Mouse (Mus musculus) intestine, postnatal 0 days (tissue): ENCODE results near the gene Ranbp2. TPM values are rescaled to one million over a fixed set of nuclear protein-coding genes. Genes with fewer than 3 reads are reported as not detected.
A peak's percentile ranks its signal among the peaks of the same experiment; 100 is the strongest.

Experiments used
- ATAC-seq: fragments of 200-750 bp; cut with Nextera tagmentation; 2 replicates; pipeline ENCODE4 v1.8.0; 2017; ENCODE audit warnings: mild to moderate bottlenecking, moderate TSS enrichment, moderate library complexity
- H3K27ac ChIP-seq: fragments of 300-500 bp; sonication (generic); 2 replicates; pipeline ENCODE4 v1.5.1; 2014; ENCODE audit warnings: mild to moderate bottlenecking, low read depth, low read length, moderate library complexity
- H3K27me3 ChIP-seq: fragments of 300-500 bp; sonication (generic); replicated peaks from 2 replicates; pipeline ENCODE4 v1.6.1; 2014; ENCODE audit warnings: low read length, mixed read lengths; ENCODE audit not compliant: control insufficient read depth, insufficient read depth
- H3K36me3 ChIP-seq: fragments of 300-500 bp; sonication (generic); 2 replicates; pipeline ENCODE4 v1.6.1; 2014; ENCODE audit warnings: mild to moderate bottlenecking, moderate library complexity; ENCODE audit not compliant: control insufficient read depth, insufficient read depth
- H3K4me1 ChIP-seq: fragments of 300-500 bp; sonication (generic); replicated peaks from 2 replicates; pipeline ENCODE4 v1.6.1; 2014; ENCODE audit warnings: antibody characterized with exemption, low read length, mixed read lengths; ENCODE audit not compliant: control insufficient read depth, insufficient read depth
- H3K4me2 ChIP-seq: fragments of 300-500 bp; sonication (generic); replicated peaks from 2 replicates; pipeline ENCODE4 v1.6.1; 2014; ENCODE audit warnings: low read depth, mild to moderate bottlenecking, moderate library complexity
- H3K4me3 ChIP-seq: fragments of 300-500 bp; sonication (generic); 2 replicates; pipeline ENCODE4 v1.5.1; 2014; ENCODE audit warnings: low read depth, low read length
- H3K9ac ChIP-seq: fragments of 300-500 bp; sonication (generic); 2 replicates; pipeline ENCODE4 v1.6.1; 2014; ENCODE audit warnings: mild to moderate bottlenecking, low read depth, low read length
- H3K9me3 ChIP-seq: fragments of 300-500 bp; sonication (generic); 2 replicates; pipeline ENCODE4 v1.6.1; 2016; ENCODE audit warnings: mixed run types; ENCODE audit not compliant: control insufficient read depth
- CTCF ChIP-seq: sonication (generic); IDR thresholded peaks from 2 replicates; pipeline ENCODE4 v1.5.1; 2016; ENCODE audit warnings: low read depth, mild to moderate bottlenecking, control low read depth, antibody characterized with exemption, moderate library complexity
- WGBS: fragments of 180-500 bp; shearing (Covaris S2); extraction: QIAGEN DNeasy Blood & Tissue Kit; methylation state at CpG from one replicate; pipeline ENCODE4 v1.1.7; 2014; 5-methylcytosine and 5-hydroxymethylcytosine counted together
- polyA plus RNA-seq: library from polyadenylated mRNA; unstranded; fragments of >200 nt; fragmentation: Nextera tagmentation; extraction: Ambion mirVana; gene quantifications from 2 replicates; pipeline ENCODE4 v1.2.1, GENCODE M21; 2015

Gene Ranbp2
- polyA plus RNA-seq, 1 experiment from 2014 or later: 8.0 TPM

DNA sequence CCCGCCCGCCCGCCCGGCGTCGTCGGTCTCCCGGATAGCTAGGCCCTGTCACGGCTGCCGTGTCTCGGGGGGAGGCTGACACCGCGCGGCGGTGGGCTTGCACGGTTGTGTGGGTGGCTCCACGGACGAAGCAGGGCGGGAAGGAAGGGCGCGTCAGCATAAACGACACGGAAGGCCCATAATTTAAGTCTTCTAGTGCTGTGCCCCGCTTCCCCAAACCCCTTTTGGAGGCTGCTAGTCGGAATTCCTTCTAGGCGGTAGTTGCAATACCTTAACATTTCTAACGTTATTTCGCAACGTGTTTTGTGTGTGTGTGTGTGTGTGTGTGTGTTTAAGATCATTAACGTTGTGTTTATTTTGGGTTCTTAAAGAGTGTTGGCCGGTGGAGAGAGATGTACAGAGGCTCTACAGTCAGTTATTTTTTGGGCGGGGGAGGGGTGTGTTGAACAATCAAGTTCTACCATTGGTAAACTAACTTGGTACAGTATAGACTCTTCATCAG, 611 bp downstream of the Ranbp2 start:
- no peak for ATAC-seq
- TF ChIP-seq CTCF: no peak
- Histone ChIP-seq H3K36me3 (no peaks in the 10 kb centered on the region), H3K4me1 (no peaks in the 10 kb centered on the region), H3K9ac (peak overlapping the region; percentile 97), H3K4me3 (peak overlapping the region; percentile 98), H3K27ac (peak overlapping the region; percentile 99), H3K27me3 (no peaks in the 10 kb centered on the region), H3K4me2 (peak overlapping the region; percentile 64), H3K9me3 (no peaks in the 10 kb centered on the region)
- WGBS: under 1% methylated on average over 32 of the region's 32 CpGs

DNA sequence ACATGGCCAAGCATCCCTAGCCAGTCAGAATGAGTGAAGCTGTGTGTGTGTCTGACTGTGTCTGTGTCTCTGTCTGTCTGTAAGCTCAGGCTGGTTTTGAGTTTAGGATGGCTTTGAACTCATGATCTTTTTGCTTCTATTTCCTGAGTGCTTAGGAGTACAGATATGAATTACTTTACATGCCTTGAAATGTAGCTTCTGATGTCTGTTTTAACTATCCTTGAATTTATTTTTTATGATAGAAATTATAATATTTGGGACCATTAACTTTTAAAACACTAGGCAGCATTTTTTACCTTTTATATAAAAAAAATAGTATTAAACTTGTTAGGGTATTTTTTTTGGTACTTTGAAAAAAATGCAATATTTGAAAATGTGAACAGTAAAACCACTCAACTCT, 4.9 kb downstream of the Ranbp2 start:
- Histone ChIP-seq H3K36me3 (peaks cover 13% of the 10 kb centered on the region), H3K27me3 (no peaks in the 10 kb centered on the region), H3K9ac (no peak overlapping the region), H3K4me3 (no peak overlapping the region), H3K4me1 (no peaks in the 10 kb centered on the region), H3K27ac (no peak overlapping the region), H3K9me3 (no peaks in the 10 kb centered on the region), H3K4me2 (no peak overlapping the region)
- no peak for ATAC-seq
- no peak for TF ChIP-seq CTCF

DNA sequence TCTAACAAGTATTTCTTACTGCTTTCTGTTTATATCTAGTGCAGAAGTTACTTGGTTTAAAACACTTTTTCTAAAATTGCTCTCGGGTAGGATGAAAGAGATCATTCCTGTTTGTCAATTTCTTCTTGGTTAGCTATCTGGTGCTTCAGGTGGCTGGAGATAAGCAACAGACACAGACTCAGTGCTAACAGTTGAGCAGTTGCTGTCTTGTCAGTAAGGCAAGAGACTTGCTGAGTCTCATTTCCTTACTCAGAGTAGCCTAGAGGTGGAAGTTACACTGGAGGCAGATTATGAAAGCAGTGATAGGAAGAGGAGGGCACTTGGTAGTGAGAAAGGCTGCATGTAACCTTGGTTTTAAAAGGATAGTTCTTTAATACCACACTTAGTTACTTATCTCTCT, 5.5 kb downstream of the Ranbp2 start:
- H3K27me3 ChIP-seq: no peaks in the 10 kb centered on the region
- no peak overlapping the region for H3K4me3 ChIP-seq
- no peaks in the 10 kb centered on the region for H3K9me3 ChIP-seq
- peaks cover 13% of the 10 kb centered on the region for H3K36me3 ChIP-seq
- no peak overlapping the region for H3K4me2 ChIP-seq
- no peak overlapping the region for H3K9ac ChIP-seq
- H3K27ac ChIP-seq: no peak overlapping the region
- no peak for ATAC-seq
- H3K4me1 ChIP-seq: no peaks in the 10 kb centered on the region
- 76% methylated on average over 1 of the region's 1 CpGs for WGBS
- no peak for TF ChIP-seq CTCF

DNA sequence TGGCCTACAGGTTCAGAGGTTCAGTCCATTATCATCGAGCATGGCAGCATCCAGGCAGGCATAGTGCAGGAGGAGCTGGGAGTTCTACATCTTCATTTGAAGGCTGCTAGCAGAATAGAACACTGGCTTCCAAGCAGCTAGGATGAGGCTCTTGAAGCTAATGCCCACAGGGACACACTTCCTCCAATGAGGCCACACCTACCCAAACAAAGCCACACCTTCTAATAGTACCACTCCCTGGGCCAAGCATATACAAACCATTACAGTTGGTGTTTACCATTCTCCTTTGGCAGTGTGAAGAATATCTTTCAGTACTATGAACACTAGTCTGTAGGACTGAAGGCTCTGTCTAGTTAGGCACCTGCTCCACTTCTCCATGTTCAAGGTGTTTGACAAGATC, 13.2 kb downstream of the Ranbp2 start:
- peaks cover 52% of the 10 kb centered on the region for H3K36me3 ChIP-seq
- no peak overlapping the region for H3K27ac ChIP-seq
- no peaks in the 10 kb centered on the region for H3K27me3 ChIP-seq
- TF ChIP-seq CTCF: no peak
- no peaks in the 10 kb centered on the region for H3K4me1 ChIP-seq
- no peaks in the 10 kb centered on the region for H3K9me3 ChIP-seq
- H3K4me3 ChIP-seq: no peak overlapping the region
- ATAC-seq: peak; percentile 41; the same call in 1 of the 2 replicates
- H3K9ac ChIP-seq: no peak overlapping the region
- WGBS: 81% methylated on average over 1 of the region's 1 CpGs
- H3K4me2 ChIP-seq: no peak overlapping the region

DNA sequence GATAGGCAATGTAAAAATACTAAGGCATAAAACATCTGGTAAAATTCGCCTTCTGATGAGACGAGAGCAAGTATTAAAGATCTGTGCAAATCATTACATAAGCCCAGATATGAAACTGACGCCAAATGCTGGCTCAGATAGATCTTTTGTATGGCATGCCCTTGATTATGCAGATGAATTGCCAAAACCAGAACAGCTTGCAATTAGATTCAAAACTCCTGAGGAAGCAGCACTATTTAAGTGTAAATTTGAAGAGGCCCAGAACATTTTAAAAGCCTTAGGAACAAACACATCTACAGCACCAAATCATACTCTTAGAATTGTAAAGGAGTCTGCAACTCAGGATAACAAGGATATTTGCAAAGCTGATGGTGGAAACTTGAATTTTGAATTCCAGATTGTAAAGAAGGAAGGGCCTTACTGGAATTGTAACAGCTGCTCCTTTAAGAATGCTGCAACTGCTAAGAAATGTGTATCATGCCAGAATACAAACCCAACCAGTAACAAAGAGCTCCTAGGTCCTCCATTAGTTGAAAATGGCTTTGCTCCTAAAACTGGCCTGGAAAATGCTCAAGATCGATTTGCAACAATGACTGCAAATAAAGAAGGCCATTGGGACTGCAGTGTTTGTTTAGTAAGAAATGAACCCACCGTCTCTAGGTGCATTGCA, 30.5 kb downstream of the Ranbp2 start:
- TF ChIP-seq CTCF: no peak
- H3K4me2 ChIP-seq: no peak overlapping the region
- no peak overlapping the region for H3K4me3 ChIP-seq
- no peak overlapping the region for H3K27ac ChIP-seq
- no peak for ATAC-seq
- H3K9me3 ChIP-seq: no peaks in the 10 kb centered on the region
- WGBS: 91% methylated on average over 5 of the region's 5 CpGs
- no peaks in the 10 kb centered on the region for H3K4me1 ChIP-seq
- no peaks in the 10 kb centered on the region for H3K27me3 ChIP-seq
- peaks cover 48% of the 10 kb centered on the region for H3K36me3 ChIP-seq
- no peak overlapping the region for H3K9ac ChIP-seq

DNA sequence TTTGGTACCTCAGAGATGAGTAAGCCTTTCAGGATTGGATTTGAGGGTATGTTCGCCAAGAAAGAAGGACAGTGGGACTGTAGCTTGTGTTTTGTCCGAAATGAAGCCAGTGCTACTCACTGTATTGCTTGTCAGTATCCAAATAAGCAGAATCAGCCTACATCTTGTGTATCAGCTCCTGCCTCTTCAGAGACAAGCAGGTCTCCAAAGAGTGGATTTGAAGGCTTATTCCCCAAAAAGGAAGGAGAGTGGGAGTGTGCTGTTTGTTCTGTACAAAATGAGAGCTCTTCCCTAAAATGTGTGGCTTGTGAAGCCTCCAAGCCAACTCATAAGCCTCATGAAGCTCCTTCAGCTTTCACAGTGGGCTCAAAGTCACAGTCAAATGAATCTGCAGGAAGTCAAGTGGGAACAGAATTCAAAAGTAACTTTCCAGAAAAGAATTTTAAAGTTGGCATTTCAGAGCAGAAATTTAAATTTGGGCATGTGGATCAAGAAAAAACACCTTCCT, 31.4 kb downstream of the Ranbp2 start:
- Histone ChIP-seq H3K9me3 (no peaks in the 10 kb centered on the region), H3K4me3 (no peak overlapping the region), H3K27me3 (no peaks in the 10 kb centered on the region), H3K36me3 (peaks cover 52% of the 10 kb centered on the region), H3K27ac (no peak overlapping the region), H3K9ac (no peak overlapping the region), H3K4me1 (no peaks in the 10 kb centered on the region), H3K4me2 (no peak overlapping the region)
- no peak for ATAC-seq
- no peak for TF ChIP-seq CTCF
- WGBS: 99% methylated on average over 2 of the region's 2 CpGs
